Mouse (Mus musculus): ENCODE data around the gene Rab42. TPM values are rescaled to one million over a fixed set of nuclear protein-coding genes. Genes with fewer than 3 reads are reported as not detected.

Rab42 gene
- polyA plus RNA-seq (2012) = 0.55 and 0.68 TPM in 2 replicates

GRCm38 (mm10) chr4:132302939-132303479 lies at the start of gene Rab42:
TSS of gene Rab42 (minus strand) at chr4:132303385.
- no peak for TF ChIP-seq GATA1 (IDR thresholded peaks at IDR 0.05; ENCODE audit: low read length)

GRCm38 (mm10) chr4:132352739-132353138 lies 49.6 kb upstream of the Rab42 start:
- no peak for TF ChIP-seq GATA1 (IDR thresholded peaks at IDR 0.05; ENCODE audit: low read length)

- TF ChIP-seq GATA1 (IDR thresholded peaks at IDR 0.05; ENCODE audit: low read length) = no peak
Observed at GRCm38 (mm10) chr4:132351401-132351800, 48.2 kb upstream of the Rab42 start.

GRCm38 (mm10) chr4:132350854-132351253 lies 47.7 kb upstream of the Rab42 start:
- no peak for TF ChIP-seq GATA1 (IDR thresholded peaks at IDR 0.05; ENCODE audit: low read length)

- no peak for TF ChIP-seq GATA1 (IDR thresholded peaks at IDR 0.05; ENCODE audit: low read length)
Observed at GRCm38 (mm10) chr4:132350123-132350740, 47.0 kb upstream of the Rab42 start.

- no peak for TF ChIP-seq GATA1 (IDR thresholded peaks at IDR 0.05; ENCODE audit: low read length)
Observed at GRCm38 (mm10) chr4:132349495-132350122, 46.4 kb upstream of the Rab42 start.

GRCm38 (mm10) chr4:132346661-132347060 lies 43.5 kb upstream of the Rab42 start:
- no peak for TF ChIP-seq GATA1 (IDR thresholded peaks at IDR 0.05; ENCODE audit: low read length)

- TF ChIP-seq GATA1 (IDR thresholded peaks at IDR 0.05; ENCODE audit: low read length) = no peak
Observed at GRCm38 (mm10) chr4:132346261-132346660, 43.1 kb upstream of the Rab42 start.

GRCm38 (mm10) chr4:132345843-132346212 lies 42.6 kb upstream of the Rab42 start:
- TF ChIP-seq GATA1 (IDR thresholded peaks at IDR 0.05; ENCODE audit: low read length) = no peak

- TF ChIP-seq GATA1 (IDR thresholded peaks at IDR 0.05; ENCODE audit: low read length) = no peak
Observed at GRCm38 (mm10) chr4:132345135-132345842, 42.1 kb upstream of the Rab42 start.

GRCm38 (mm10) chr4:132344403-132345134 lies 41.4 kb upstream of the Rab42 start:
- no peak for TF ChIP-seq GATA1 (IDR thresholded peaks at IDR 0.05; ENCODE audit: low read length)

GRCm38 (mm10) chr4:132341451-132341850 lies 38.3 kb upstream of the Rab42 start:
- no peak for TF ChIP-seq GATA1 (IDR thresholded peaks at IDR 0.05; ENCODE audit: low read length)

GRCm38 (mm10) chr4:132338943-132339342 lies 35.8 kb upstream of the Rab42 start:
- no peak for TF ChIP-seq GATA1 (IDR thresholded peaks at IDR 0.05; ENCODE audit: low read length)

GRCm38 (mm10) chr4:132332880-132333279 lies 29.7 kb upstream of the Rab42 start:
- TF ChIP-seq GATA1 (IDR thresholded peaks at IDR 0.05; ENCODE audit: low read length) = no peak

GRCm38 (mm10) chr4:132331960-132332359 lies 28.8 kb upstream of the Rab42 start:
- TF ChIP-seq GATA1 (IDR thresholded peaks at IDR 0.05; ENCODE audit: low read length) = no peak

Measured in G1E-ER4 (cell line).